Mouse (Mus musculus): ENCODE data around the gene Nptx2.
A peak's percentile ranks its signal among the peaks of the same experiment; 100 is the strongest.

Nptx2 gene

GRCm38 (mm10) chr5:144545653-144546422, at the start of gene Nptx2:
TSS of gene Nptx2 (plus strand) at chr5:144545902.
- peak; percentile 78 to 86 for DNase-seq

DNA sequence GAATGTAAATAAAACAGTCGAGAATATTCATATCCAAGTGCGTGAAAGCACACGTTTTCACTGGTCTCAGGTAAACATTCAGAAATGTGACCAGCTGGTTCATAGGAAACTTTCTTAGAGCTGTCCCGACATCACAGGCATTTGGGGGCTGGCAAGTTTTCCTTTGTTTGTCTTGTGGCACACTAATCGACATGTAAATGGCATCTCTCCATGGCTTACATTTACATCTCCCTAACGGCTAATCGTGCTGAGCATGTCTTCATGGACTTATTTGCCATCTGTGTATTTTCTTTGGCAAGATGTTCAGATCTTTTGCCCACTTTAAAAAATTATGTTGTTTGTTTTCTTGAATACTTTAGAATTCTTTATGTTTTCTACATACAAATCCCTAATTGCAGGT, 49.2 kb upstream of the Nptx2 start:
- no peak for DNase-seq

DNA sequence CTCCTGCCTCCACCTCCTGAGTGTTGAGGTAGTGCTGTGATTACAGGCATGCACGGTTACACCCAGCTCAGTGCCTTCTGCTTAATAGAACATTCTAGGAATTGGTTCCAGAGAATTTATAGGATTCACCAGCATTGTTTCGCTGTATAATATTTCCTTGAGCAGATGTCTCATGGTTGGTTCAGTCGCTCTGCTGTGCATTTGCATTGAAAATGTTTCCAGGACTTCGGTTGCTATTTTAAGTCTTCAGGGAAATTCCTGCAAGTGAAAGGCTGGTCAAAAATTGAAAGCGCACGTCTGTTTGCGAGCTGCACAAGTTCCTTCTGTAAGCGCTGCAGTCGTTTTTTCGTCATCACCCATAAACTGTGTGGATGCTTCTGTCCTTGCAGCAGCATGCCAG, 41.5 kb upstream of the Nptx2 start:
- DNase-seq = no peak

GRCm38 (mm10) chr5:144505731-144506130, 40.0 kb upstream of the Nptx2 start:
- DNase-seq = no peak

GRCm38 (mm10) chr5:144506156-144506555, 39.5 kb upstream of the Nptx2 start:
- DNase-seq = no peak

- no peak for DNase-seq
Observed at GRCm38 (mm10) chr5:144506689-144507552, 38.8 kb upstream of the Nptx2 start.

- DNase-seq = no peak
Observed at GRCm38 (mm10) chr5:144509431-144509830, 36.3 kb upstream of the Nptx2 start.

- peak in 1 of 2 experiments; percentile 11 for DNase-seq
Observed at GRCm38 (mm10) chr5:144514738-144515137, 31.0 kb upstream of the Nptx2 start.

GRCm38 (mm10) chr5:144515241-144515640, 30.5 kb upstream of the Nptx2 start:
- no peak for DNase-seq

- no peak for DNase-seq
Observed at GRCm38 (mm10) chr5:144520096-144520495, 25.6 kb upstream of the Nptx2 start.

DNA sequence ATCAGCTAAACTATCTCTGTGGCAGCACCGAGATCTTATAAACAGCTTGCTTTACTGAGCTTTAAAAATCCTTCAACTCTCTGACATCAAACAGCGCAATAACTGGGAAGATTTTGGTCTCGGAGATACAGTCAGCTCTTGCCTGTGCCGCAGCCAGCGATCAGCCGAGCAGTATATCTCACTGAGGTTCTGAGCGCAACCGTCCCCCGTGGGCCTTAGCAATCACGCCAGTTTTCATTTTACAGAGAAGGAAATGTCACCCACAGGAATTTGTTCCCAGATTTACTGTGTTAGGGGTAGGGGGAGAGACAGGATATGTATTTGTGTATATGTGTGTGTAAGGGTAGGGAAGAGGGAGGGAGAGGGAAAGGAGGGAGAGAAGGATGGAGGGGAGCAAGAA, 20.9 kb upstream of the Nptx2 start:
- no peak for DNase-seq

- DNase-seq = no peak
Observed at GRCm38 (mm10) chr5:144529123-144529522, 16.6 kb upstream of the Nptx2 start.

DNA sequence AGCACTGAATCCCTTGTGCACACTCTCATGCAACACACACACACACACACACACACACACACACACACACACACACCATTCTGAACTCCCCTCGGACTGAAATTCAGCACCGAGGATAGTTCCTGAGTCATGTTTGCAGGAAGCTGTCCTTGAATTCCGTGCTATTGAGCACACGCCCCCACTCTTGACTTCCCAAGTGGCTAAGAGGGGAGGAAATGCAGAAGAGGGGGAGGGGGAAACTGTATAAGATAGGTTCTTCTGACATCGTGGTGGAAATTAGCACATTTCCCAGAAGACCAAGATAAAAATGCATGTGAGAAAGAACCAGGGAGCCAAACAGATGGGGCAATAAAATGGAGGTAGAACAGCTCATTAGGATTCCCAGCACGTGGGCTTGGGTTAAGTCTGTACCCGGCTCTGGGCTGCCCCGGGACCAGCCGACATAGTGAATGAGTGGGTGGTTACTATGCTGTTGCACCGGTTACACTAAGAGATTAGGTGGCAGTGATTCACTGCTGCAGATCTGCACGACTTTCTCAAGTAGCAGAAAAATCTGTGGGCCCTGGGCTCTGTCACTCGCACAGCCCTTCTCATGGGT, 2.9 kb upstream of the Nptx2 start:
- no peak for DNase-seq

- DNase-seq = peak; percentile 12 to 26
Observed at GRCm38 (mm10) chr5:144546423-144546995, 807 bp downstream of the Nptx2 start.

GRCm38 (mm10) chr5:144547333-144547878, 1.7 kb downstream of the Nptx2 start:
- DNase-seq = peak; percentile 15 to 19

DNA sequence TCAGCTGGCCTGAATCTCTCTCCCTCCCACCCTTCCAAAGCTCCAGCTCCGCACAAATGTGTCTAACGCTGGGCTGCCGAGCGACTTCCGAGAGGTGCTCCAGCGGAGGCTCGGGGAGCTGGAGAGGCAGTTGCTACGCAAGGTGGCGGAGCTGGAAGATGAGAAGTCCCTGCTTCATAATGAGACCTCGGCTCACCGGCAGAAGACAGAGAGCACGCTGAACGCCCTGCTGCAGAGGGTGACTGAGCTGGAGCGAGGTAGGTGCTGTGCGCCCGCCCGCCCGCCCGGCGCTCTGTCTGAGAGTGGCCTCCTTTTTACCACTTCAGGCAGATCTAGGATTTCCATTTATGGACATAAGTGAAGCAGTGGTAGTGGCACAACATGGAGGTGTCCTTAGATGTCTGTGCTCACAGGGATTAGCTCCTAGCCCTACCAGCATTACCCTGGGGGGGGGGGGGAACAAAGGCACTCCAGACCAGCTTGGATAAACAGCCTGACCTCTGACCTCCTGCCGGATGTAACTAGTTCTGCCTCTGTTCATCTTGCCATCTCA, 2.5 kb downstream of the Nptx2 start:
- DNase-seq = peak; percentile 36 to 37

DNA sequence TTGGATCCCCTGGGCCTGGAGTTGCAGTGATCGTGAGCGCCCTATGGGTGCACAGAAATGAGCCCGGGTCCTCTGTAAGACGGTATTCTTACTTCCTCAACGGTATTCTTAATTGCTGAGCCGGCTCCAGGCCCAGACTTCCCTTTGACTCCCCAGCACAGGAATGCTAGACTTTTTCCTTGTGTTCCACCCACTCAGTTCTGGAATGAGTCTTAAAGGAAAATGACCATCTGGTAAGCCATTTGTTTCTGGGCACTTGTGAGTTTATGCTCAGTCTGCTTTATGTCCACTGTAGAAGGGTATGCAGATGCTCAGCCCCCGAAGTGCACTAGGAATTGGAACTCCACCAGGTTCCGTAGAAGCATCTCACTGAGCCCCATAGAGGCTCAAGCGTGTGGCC, 4.3 kb downstream of the Nptx2 start:
- no peak for DNase-seq

DNA sequence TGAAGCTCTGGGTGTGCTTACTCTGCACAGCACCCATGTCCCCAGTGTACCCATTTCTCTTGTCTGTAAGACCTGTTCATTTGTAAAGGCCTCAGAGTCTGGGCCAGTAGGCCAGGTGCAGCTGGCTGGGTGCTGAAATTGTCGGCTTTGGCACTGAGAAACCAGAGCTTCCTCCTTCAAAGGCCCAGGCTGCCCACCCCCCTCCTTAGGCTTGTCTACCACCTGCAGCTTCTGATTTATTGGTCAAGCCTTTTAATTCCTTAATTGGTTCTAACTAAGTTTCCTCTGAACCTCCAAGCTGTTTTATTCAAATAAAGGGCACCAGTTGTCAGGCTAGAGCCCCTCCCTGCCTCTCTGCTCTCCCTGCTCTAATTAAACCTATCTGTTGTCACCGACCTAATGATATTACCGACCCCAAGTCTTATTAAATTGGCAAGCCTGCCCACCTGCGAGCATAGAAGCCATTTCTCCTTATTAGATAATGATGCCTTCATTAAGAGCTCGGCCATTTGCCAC, 5.0 kb downstream of the Nptx2 start:
- no peak for DNase-seq

- no peak for DNase-seq
Observed at GRCm38 (mm10) chr5:144556710-144557109, 11.0 kb downstream of the Nptx2 start.

DNA sequence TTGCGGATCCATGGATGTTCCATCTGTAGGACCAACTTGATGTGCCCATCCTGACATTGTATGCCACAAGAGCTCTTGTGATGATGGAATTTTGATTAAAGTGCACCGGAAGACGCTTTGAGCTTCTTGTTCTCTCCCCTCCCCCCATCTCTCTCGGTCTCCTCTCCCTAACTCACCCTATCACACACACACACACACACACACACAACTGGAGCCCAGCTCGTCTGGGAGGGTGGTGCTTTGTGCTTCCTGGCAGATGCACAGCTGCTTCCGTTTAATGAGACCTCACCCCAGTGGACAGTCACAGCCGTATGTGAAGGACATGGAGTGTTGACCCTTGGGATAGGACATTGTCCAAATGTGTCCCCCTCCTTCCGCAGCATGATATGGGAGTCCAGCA, 11.7 kb downstream of the Nptx2 start:
- DNase-seq = no peak

- DNase-seq = peak; percentile 10 to 34
Observed at GRCm38 (mm10) chr5:144558481-144558880, 12.8 kb downstream of the Nptx2 start.

DNA sequence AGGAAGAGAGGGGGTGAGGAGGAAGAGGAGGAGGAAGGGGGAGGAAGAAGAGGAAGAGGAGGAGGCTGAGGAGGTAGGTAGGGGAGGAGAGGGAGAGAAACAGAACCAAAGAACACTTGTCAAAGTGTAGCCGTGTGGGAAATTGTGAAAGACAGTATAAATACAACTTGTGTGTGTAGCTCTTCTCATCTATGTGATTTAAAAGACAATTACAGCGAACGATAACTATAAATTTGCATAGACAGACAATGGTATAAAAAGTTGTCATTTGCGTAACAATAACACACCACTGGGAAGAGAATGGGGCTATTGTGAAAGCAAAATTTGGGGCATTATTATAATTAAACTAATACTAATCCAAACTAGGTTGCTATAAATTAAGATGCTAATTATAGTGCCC, 20.0 kb downstream of the Nptx2 start:
- DNase-seq = no peak

Measured in cerebellum, postnatal 25 days (tissue).